Mouse (Mus musculus) testis, postnatal 10 days (tissue): Measurements from ENCODE around the gene Myh3.

Source experiments
- DNase-seq: peaks from one replicate; pipeline ENCODE4 v3.0.0; 2021; ENCODE audit warnings: low spot score

Myh3 gene

DNA sequence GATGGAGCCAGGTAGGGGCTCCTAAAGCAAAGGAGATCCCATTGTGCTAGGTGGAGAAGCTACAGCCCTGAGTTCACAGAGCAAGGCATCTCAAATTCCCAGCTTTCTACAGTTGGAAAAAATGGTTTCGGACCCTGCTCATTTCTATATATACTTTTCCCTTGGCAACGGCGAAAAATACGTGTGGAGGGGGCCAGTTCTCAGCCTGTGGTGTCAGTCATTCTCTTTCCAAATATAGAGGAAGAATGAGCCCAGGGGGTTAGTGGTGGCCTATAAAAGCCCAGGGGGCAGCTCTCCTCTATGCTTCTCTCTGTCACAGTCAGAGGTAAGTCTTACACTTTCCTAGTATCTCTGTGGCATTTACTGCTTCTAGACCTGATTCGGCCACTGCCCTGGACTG, at the start of gene Myh3:
Gene Myh3 (plus strand): TSS at position 301 of the 400 bp plus-strand sequence.
- DNase-seq, result no peak

- DNase-seq, result no peak
Measured at GRCm38 (mm10) chr11:67030904-67031602, 47.0 kb upstream of the Myh3 start.

DNA sequence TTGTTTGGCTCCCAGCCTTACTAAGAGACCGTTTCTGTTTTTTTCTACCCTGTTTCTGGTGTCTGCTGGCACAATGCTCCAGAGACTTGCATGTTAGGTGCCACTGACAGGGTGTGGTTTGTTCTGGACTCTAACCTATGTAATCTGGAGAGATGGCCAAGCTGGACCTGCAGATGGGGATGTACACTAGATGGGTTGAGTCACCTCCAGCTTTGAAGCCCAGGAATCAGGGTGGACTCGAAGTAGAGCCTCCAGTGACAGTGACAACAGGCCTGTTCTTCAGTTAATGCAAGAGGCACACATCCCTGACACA, 46.5 kb upstream of the Myh3 start:
- no peak for DNase-seq

- no peak for DNase-seq
Measured at GRCm38 (mm10) chr11:67034775-67035485, 43.2 kb upstream of the Myh3 start.

DNA sequence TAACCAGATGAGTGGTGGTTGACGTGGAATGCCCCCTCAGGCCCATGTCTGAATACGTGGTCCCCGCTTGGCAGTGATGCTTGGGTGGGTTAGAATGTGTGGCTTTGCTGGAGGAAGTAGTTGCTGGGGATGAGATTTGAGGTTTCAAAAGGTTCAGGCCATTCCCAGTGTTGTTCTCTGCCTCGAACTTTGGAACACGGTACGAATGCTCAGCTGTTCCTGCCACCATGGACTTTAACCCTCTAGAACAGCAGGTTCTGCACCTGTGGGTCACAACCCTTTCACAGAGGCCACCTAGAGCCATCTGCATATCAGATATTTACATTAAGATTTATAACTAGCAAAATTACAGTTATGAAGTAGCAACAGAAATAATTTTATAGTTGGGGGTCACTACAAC, 41.9 kb upstream of the Myh3 start:
- DNase-seq, result no peak

DNA sequence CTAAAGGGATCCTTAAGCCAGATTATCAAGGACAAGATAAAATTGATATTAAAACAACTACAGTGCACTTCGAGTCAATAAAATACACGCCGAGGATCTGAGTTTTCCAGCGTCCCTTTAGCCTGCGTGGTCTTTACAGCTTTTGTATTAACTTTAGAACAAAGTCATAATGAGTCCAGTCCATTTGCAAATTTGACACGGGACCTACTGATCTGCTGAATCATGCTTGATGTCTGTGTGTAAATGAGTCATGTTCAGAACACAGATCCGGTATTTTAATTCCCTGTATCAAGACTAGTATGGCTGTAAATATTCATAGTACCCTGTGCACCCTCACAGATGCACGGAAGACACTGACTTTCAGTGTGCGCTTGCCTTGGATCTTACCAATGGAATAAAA, 41.2 kb upstream of the Myh3 start:
- DNase-seq, result no peak

GRCm38 (mm10) chr11:67039799-67040198, 38.3 kb upstream of the Myh3 start:
- DNase-seq, result no peak

DNA sequence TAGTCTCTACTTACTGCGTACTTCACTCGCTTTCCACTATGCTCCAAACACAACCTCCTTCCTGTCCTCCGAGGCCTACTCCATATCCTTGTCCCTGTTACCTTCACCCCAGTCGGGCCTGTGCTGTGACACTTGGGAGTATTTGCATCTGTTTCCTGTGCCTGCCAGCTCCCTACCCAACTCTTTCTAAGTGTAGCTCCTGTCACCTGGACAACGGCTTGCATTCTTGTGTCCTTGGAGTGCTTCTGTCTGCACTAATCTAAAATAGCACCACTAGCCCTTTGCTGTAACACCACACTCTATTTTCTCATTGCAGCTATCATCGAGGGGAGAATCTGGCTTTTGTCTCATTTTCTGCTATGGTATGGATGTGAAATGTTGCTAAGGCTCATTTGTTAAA, 37.6 kb upstream of the Myh3 start:
- no peak for DNase-seq

DNA sequence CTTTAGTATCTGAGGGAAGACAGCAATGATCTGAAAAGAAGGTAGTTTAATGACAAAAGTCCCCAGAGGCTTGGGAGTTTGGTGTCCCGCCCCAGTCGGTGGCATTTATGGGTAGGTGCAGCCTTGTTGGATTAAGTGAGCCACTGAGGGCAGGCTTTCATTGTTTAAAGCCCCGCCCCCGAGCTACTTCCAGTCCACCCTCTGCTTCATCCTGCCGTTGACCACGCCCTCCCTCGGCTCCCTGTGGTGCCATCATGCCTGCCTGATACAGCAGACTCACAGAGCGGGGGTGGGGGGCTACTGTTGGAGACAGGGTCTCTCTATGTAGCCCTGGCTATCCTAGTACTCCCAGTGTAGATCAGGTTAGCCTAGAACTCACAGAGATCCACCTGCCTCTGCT, 35.1 kb upstream of the Myh3 start:
- peak; percentile 55 for DNase-seq

DNA sequence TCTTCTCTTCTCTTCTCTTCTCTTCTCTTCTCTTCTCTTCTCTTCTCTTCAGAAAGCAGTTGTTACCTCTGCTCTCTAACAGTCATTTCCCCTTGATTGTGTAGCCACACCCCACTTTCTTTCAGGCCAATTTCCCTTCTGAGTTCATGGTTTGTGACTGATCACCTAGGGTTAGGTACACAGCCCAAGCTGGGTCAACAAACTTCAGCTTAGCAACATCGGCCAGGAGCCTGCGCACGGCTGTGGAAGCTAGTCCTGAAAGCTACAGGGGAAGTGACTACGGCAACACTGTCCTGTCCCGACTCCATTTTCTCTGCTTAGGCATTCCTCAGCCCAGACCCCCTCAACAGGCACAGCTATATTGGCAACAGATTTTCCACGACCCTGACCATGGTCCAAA, 33.1 kb upstream of the Myh3 start:
- no peak for DNase-seq

- no peak for DNase-seq
Measured at GRCm38 (mm10) chr11:67047199-67047598, 30.9 kb upstream of the Myh3 start.

DNA sequence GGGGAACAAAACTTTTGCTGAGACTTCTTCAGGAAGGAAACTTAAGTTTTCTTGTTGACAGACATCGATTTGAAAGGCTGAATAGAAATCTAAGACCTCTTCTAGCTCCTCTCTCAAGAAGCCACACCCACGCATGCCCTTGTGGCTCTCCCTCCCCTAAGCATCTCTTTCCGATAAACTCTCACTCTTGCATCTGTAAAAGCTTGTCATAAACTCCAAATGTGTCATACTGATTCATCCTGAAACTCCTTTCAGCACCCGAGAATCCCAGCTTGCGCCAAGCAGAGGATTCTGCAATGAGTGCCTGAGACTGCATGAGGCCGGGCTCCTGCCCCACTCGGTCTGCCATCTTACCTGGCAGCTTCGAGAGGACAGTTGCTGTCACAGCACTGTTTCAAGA, 29.6 kb upstream of the Myh3 start:
- DNase-seq, result no peak

DNA sequence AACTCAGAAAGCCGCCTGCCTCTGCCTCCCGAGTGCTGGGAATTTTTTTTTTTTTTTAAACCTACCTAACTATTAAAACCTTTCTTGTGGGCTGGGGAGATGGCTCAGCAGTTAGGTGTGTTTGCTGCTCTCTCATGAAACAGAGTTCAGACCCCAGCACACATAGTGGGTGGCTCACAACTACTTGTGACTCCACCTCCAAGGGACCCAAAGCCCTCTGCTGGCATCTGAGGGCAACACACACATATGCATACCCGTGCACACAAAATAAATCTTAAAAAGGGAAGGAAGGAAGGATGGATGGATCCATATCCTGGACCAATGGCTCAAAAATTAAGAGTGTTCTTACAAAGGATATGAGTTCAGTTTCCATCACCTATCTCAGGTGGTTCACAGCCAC, 28.8 kb upstream of the Myh3 start:
- no peak for DNase-seq

DNA sequence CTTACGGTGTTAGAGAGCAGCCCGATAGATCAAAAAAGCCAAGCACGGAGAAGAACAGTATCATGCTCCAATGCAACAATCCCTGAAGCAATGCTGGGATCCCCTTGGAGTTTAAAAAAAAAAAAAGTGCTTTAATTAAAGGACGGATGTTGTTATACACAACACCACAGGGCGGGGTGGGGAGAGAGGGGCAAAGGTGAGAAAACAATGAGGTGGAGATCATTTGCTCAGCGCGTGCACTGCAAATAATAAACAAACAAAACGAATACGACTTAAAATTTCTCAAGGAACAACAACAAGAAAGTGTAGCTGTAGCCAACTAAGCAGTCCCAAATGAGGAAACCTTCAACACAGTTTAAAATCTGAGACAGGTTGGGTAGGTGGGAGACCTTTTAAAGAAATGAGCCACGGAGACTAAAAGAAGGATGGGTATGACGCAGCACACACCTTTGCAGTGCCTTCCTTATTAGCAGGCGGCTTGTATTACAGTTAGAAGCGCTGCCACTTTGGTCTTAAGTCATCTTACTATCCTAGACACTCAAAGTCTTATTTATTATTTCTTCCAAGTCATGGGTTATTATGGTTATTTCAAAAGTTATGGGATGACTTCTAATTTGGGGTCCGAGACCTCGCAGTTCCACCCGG, 26.3 kb upstream of the Myh3 start:
- no peak for DNase-seq

DNA sequence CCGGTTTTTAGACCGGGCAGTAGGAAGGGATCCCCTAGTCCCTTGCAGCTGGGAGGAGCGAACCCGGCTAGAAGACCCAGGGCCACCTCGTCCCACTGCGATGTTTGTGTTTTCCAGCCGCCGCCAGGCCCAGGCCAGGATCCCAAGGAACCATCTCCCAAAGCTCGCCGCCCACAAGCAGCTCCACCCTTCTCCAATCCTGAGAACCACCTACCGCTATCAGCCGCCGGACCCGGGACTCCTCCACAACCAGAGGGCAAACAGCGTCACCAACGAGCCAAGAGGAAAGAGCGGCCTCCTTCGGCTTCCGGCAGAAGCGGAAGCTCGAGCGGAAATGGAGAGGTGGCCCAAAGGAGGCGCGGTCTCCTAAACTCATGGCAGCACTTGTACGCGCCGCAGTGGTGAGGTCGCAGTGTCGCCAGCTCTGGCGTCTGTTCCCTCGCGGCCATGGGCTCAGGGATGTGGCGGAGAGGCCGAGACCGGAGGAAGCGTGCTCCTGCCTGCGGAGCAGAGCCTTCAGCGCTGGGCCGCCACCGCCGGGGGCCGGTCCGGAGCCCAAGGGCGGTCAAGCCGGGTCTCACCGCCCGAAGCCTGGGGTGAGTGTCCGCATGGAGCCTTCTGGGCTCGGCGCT, 25.7 kb upstream of the Myh3 start, which contains the start of the genes Adprm and Sco1:
Gene Adprm (minus strand): TSS at position 274 of the 632 bp plus-strand sequence.
Gene Sco1 (plus strand): TSS at position 350 of the 632 bp plus-strand sequence.
- peak; percentile 87 for DNase-seq

DNA sequence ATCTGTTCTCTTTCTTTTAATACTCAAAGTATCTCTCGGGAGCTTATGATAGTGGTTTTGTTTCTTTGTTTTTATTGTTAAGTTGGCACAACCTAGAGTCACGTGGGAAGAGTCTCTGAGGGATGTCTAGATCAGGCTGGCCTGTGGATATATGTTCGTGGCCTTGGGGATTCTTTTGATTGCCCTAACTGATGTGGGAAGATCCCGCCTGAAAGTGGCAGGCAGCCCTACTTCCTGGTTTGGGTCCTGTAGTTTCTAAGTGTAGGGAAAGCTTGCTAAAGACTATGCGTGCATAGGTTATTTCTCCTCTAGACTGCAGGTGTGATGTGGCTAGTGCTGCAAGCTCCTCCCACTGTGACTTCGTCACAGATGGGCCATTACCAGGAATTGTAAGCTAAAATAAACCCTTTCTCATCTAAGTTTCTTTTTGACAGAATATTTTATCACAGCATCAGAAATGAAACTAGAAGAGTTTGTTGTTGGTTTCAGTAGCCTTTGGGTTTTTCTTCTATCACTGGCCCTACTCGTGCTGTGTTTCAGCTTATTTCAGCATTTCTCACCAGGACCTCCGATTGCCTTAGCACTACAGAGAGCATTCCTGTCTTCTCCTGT, 23.2 kb upstream of the Myh3 start:
- DNase-seq, result no peak

DNA sequence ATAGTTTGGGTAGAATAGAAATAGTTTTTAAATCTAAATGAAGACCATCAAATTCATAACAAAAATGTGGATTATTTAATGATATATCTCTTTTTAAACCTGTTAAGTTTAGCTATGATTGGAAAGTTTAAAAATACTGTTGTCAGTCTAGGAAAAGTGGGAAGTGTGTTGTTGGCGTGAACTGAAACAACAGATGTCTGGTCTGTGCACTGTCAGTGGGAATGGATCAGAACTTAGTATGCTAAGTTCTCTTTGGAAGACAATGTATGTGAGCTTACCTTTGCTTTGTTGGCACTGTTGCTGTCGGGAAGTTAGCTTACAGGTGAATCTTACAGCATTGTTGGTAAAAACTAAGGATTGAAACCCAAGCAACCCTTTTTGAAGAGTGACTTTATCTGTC, 16.8 kb upstream of the Myh3 start:
- no peak for DNase-seq

DNA sequence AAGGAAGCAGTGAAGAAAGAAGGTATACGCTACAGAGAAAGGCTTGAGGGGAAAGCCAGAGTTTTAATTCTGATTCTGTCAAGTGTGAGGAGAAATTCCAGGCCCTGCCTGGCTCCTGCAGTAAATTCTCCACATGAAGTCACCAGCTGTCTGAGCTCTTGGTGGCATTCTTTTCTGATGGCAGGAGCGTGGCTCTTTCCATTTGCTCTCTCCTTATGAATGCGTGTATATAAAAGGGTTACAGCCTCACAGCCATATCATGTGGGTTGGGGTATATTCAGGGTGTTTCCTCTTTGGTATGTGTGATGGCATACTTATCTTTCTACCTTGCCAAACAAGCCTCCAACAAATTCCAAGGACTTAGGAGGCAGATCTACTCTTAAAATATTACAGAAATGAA, 15.4 kb upstream of the Myh3 start:
- no peak for DNase-seq

GRCm38 (mm10) chr11:67067741-67068140, 10.4 kb upstream of the Myh3 start:
- DNase-seq, result no peak

DNA sequence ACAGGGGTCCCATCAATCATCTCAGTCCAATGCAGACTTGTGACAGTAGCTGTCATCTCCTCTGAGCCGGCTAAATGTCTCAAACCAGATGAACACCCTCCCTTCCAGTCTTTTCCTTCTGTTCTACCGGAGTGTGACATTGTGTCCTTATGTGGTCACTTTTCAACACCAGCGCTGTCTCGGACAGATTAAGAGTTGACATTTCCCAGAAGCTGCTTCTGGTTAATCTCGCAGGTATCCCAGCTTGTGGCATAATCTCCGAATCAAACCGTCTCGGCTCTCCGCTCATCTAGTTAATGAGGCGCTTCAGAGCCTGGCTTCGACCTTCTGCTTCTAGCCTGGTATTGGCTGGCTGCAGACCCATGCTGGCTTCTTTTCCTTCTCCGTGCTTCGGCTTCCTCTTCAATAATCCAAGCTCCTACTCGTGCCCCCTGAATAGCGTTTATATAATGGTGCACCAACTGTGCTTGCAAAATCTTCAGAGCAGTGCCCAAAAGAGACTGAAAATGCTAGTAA, 5.4 kb upstream of the Myh3 start:
- no peak for DNase-seq

DNA sequence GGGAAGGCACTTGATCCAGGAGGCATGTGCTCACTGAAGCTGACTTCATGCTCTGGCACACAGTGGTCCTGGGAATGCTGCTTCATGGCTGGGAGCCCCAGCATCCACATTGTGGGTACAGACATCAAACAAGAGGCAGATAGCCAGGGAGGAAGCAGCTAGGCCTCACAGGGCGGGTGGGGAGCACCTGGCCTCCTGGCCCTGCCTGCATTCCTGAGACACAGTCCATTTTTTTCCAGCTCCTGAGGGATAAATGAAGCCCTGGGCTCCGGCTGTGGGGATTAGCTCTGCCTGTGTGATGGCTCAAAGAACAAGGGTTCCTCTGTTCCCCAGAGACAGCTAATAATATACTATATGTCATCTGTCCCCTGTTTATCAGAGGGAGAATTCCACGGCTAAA, 3.1 kb upstream of the Myh3 start:
- DNase-seq, result no peak

DNA sequence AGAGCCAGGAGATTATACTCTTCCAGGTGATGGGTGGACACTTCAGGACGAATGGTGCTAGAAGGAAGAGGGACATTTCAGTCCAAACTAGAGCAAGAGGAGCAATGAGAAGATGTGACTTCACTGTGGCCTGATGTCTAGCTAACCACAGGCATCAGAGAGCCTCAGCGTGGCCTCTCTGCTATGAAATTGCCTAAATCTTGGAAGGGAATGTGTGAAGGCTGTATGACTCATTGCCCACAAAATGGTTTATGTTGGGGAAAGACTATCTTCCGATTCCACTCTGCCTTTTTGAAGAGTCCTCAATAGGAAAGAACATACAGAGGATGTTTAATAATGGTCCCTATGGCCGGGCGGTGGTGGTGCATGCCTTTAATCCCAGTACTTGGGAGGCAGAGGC, 1.3 kb upstream of the Myh3 start:
- DNase-seq, result no peak
